Mouse (Mus musculus) erythroblast, embryonic 14.5 days (primary cell): ENCODE data around the gene Rassf8. TPM values are rescaled to one million over a fixed set of nuclear protein-coding genes. Genes with fewer than 3 reads are reported as not detected.

Experiments used
- H3K27me3 ChIP-seq: 2 replicates; pipeline ENCODE4 v1.6.1; 2012; ENCODE audit warnings: inconsistent platforms; ENCODE audit not compliant: control insufficient read depth
- H3K36me3 ChIP-seq: 2 replicates; pipeline ENCODE4 v1.6.1; 2012; ENCODE audit warnings: mild to moderate bottlenecking, inconsistent platforms; ENCODE audit not compliant: control insufficient read depth
- H3K4me1 ChIP-seq: 2 replicates; pipeline ENCODE4 v1.6.1; 2012; ENCODE audit warnings: inconsistent platforms; ENCODE audit not compliant: control insufficient read depth
- H3K4me3 ChIP-seq: replicated peaks from 2 replicates; pipeline ENCODE3; 2012; ENCODE audit warnings: moderate library complexity, mild to moderate bottlenecking, inconsistent platforms
- H3K9me3 ChIP-seq: 2 replicates; pipeline ENCODE4 v1.6.1; 2012; ENCODE audit warnings: low read length, inconsistent platforms, mixed read lengths; ENCODE audit not compliant: control insufficient read depth
- GATA1 ChIP-seq: IDR thresholded peaks from 2 replicates; pipeline ENCODE4 v1.6.1; 2012; ENCODE audit warnings: low read length, inconsistent platforms, mixed read lengths
- TAL1 ChIP-seq: IDR thresholded peaks from 3 replicates; pipeline ENCODE4 v1.6.1; 2012; ENCODE audit warnings: low read length, inconsistent platforms, mixed read lengths
- polyA plus RNA-seq: library from polyadenylated mRNA; stranded (reverse); fragments of >175 nt; gene quantifications from 2 replicates; pipeline ENCODE4 v1.2.3, GENCODE M21; 2012

Gene Rassf8
- polyA plus RNA-seq, 1 experiment: not detected

GRCm38 (mm10) chr6:145768671-145769292 lies 22.2 kb downstream of the Rassf8 start:
- H3K4me1 ChIP-seq: no peaks in the 10 kb centered on the region
- no peaks in the 10 kb centered on the region for H3K27me3 ChIP-seq
- no peaks in the 10 kb centered on the region for H3K36me3 ChIP-seq
- no peak overlapping the region for H3K4me3 ChIP-seq
- no peaks in the 10 kb centered on the region for H3K9me3 ChIP-seq
- no peak for TF ChIP-seq TAL1
- no peak for TF ChIP-seq GATA1

GRCm38 (mm10) chr6:145769855-145770254 lies 23.3 kb downstream of the Rassf8 start:
- H3K27me3 ChIP-seq: no peaks in the 10 kb centered on the region
- TF ChIP-seq GATA1: no peak
- no peak for TF ChIP-seq TAL1
- no peak overlapping the region for H3K4me3 ChIP-seq
- no peaks in the 10 kb centered on the region for H3K9me3 ChIP-seq
- no peaks in the 10 kb centered on the region for H3K4me1 ChIP-seq
- no peaks in the 10 kb centered on the region for H3K36me3 ChIP-seq

- H3K27me3 ChIP-seq: no peaks in the 10 kb centered on the region
- TF ChIP-seq TAL1 (no peak), GATA1 (no peak)
- no peak overlapping the region for H3K4me3 ChIP-seq
- no peaks in the 10 kb centered on the region for H3K9me3 ChIP-seq
- H3K36me3 ChIP-seq: no peaks in the 10 kb centered on the region
- H3K4me1 ChIP-seq: no peaks in the 10 kb centered on the region
Measured at GRCm38 (mm10) chr6:145770272-145771000, 23.9 kb downstream of the Rassf8 start.

GRCm38 (mm10) chr6:145774436-145774835 lies 27.9 kb downstream of the Rassf8 start:
- Histone ChIP-seq H3K4me1 (no peaks in the 10 kb centered on the region), H3K9me3 (no peaks in the 10 kb centered on the region), H3K36me3 (no peaks in the 10 kb centered on the region), H3K27me3 (no peaks in the 10 kb centered on the region), H3K4me3 (no peak overlapping the region)
- TF ChIP-seq TAL1: no peak
- no peak for TF ChIP-seq GATA1

GRCm38 (mm10) chr6:145776241-145776640 lies 29.7 kb downstream of the Rassf8 start:
- Histone ChIP-seq H3K27me3 (no peaks in the 10 kb centered on the region), H3K36me3 (no peaks in the 10 kb centered on the region), H3K4me3 (no peak overlapping the region), H3K4me1 (no peaks in the 10 kb centered on the region), H3K9me3 (no peaks in the 10 kb centered on the region)
- TF ChIP-seq TAL1 (no peak), GATA1 (no peak)

GRCm38 (mm10) chr6:145779383-145779782 lies 32.8 kb downstream of the Rassf8 start:
- Histone ChIP-seq H3K9me3 (peaks cover 2% of the 10 kb centered on the region; the same call in 1 of the 2 replicates), H3K4me3 (no peak overlapping the region), H3K4me1 (no peaks in the 10 kb centered on the region), H3K36me3 (no peaks in the 10 kb centered on the region), H3K27me3 (no peaks in the 10 kb centered on the region)
- no peak for TF ChIP-seq TAL1
- no peak for TF ChIP-seq GATA1

GRCm38 (mm10) chr6:145780180-145780802 lies 33.7 kb downstream of the Rassf8 start:
- no peak for TF ChIP-seq TAL1
- no peak for TF ChIP-seq GATA1
- Histone ChIP-seq H3K27me3 (no peaks in the 10 kb centered on the region), H3K9me3 (peaks cover 2% of the 10 kb centered on the region; the same call in 1 of the 2 replicates), H3K36me3 (no peaks in the 10 kb centered on the region), H3K4me1 (no peaks in the 10 kb centered on the region), H3K4me3 (no peak overlapping the region)

GRCm38 (mm10) chr6:145781256-145781655 lies 34.7 kb downstream of the Rassf8 start:
- Histone ChIP-seq H3K27me3 (no peaks in the 10 kb centered on the region), H3K36me3 (no peaks in the 10 kb centered on the region), H3K4me1 (no peaks in the 10 kb centered on the region), H3K4me3 (no peak overlapping the region), H3K9me3 (peaks cover 4% of the 10 kb centered on the region; the same call in 1 of the 2 replicates)
- TF ChIP-seq GATA1 (no peak), TAL1 (no peak)

- TF ChIP-seq GATA1 (no peak), TAL1 (no peak)
- Histone ChIP-seq H3K4me1 (no peaks in the 10 kb centered on the region), H3K36me3 (no peaks in the 10 kb centered on the region), H3K4me3 (no peak overlapping the region), H3K27me3 (no peaks in the 10 kb centered on the region), H3K9me3 (peaks cover 4% of the 10 kb centered on the region; the same call in 1 of the 2 replicates)
Measured at GRCm38 (mm10) chr6:145781966-145782365, 35.4 kb downstream of the Rassf8 start.
